Mouse (Mus musculus): ENCODE results near the gene Ilk.

Ilk gene

DNA sequence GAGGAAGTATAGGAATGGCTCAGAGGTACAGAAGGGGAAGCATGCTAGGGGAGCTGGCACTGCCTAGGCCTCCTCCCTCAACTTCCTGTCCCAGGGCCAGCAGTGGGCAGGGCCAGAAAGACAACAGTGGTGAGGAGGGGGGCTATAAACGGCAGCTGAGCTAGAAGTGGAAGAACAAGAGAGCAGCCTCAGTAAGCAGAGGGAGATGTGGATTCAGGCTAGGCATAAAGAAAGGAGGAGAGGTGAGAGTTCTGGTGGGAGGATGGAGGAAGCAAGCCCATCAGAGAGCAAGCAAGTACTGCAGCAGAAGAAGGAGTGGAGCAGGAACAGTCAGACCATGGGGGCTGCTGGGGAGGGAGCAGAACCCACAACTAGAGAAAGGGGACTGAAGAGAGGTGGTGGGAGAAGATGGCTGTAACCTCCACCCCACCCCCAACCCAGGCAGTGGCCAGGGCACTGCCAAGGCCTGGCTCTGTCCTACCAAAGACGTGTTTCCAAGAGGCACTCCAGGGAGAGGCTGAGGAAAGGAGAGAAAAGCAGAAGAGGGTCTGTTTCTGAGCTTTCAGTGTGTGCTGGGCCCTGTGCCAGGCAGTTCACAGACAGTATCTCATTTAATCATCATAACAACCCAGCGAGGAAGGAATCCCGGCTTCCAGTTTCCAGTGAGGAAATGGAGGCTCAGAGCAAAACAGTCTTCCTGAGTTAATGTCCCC lies 42.3 kb downstream of the Ilk start:
- no peak for DNase-seq (ENCODE audit: extremely low spot score, low read depth, low spot score)

DNA sequence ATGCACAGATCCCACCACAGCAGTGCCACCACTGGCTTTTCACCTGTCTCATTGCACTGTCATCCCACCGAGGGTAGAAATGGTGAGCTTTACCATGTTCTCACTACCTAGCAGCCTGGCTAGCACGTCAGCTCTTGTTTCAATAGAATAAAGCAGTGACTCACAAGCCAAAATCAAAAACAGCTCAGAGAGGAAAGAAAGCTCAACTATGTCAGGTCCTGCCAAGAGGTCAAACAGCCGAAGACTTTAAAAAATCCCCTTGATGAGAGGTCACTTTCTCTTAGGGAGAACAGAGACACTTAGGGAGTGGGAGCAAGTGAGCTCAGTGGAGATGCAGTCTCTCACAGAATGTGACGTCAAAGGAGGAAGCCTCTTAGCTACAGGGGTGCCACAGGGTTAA lies 47.5 kb downstream of the Ilk start:
- DNase-seq (ENCODE audit: extremely low spot score, low read depth, low spot score): no peak

DNA sequence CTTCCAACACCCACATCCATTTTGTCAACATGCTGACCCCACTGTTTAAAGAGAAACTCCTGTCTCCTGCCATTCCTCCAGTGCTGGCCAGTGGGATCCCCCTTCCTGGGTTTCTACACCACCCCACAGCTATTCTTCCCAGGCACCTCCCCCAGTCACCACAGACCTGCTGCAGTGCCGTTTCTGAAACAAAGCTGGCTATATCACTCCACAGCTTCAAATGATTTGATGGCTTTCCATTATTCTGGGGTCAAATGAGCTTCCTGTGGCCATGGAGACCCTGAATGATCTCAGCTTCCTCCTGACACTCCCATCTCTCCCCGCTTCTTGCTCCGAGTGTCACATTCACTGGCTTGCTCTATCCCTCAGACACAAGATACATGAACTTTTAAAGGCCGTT lies 48.2 kb downstream of the Ilk start:
- no peak for DNase-seq (ENCODE audit: extremely low spot score, low read depth, low spot score)

DNA sequence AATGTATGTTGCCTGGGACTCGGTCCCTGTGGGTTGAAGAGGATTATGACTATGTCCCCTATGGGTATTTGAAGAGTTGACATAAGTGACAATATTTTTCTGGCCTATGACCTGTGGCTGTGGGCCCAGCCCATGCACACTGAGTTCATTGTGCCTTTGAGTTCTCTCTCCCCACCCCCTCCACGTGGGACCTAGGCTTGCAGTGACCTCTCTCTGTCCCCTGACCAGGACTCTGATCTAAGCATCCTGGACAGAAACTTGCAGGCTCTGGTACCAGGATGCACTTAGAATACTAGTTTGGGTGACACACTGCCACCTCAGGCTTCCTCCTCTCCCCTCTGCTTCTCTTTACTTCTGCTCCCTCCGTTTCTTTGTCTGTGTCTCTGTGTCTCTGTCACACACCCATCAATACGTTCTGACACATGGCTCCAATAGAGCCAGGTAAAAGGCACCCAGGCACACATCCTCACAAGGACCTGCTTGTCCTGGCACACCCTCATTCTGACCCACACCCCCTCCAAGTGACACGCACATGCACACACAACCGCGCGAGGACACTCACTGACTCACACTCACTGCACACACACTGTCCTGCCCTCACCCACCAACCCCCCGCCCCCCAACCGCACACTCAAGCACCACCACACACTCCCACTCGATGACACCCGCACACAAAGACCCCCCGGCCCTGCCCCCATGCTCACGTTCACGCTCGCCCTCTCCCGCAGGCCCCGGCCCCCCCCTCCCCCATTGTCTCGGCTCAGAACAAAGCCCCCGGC lies 50.3 kb downstream of the Ilk start:
- no peak for DNase-seq (ENCODE audit: extremely low spot score, low read depth, low spot score)

DNA sequence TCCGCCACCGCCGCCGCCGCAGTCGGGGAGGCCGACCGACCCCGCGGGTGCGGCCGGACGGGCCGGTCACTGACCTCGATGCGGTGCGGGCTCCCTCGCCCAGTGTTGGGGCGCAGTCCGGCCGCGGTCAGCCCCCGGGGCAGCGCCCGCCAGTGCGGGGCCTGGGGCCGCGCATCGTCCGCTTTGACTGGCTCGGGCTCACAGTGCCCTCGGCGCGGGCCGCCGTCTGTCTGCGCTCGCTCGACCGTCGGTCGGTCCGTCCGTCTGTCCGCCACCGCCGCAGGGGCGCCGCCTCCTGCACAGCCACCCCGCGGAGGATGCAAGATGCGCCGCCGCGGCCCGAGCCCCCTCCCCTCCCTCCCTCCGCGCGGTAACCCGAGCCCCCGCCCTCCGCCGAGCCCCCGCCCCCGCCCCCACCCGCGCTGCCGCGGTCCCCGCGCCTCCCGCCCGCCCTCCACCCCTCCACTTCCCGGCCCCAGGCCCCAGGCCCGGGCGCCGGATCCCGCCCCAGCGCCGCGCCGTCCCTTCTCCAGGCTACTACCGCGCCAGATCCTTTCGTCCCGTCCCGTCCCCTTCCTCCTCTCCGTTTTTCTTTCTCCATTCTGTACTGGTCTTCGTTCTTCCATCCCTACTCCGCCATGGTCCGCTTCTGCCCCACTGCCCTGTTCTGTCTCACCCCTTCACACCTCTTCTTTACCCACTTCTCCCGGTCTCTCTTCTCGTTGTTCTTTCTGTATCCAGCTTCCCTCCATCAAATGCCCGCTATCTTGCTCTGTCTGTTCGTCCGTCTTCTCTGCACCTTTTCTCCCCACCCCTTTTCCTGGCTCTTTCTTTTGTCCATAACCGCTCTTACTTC lies 51.1 kb downstream of the Ilk start, which contains the start of gene Dchs1:
Gene Dchs1 (minus strand): TSS at position 370 of the 856 bp plus-strand sequence.
- no peak for DNase-seq (ENCODE audit: extremely low spot score, low read depth, low spot score)

DNA sequence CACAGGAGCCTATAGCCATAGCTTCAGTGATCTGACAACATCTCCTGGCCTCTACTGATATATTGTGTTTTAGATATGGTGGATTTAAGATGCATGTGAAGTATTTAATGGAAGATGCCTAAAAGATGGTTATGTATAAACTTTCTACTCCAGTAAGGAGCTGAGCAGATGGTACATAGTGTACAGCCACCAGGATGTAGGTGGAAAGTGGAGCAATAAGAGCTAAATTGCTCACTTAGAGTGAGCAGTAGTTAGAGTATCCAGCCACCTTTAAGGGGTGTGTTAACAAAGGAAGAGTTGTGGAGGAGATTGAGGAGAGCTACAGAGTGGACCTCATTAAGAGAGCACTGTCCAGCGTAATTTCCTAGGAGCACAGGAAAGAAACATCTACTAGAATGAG lies 54.8 kb downstream of the Ilk start:
- no peak for DNase-seq (ENCODE audit: extremely low spot score, low read depth, low spot score)

All from hindlimb bud, embryonic 11.5 days (tissue).